Mouse (Mus musculus): ENCODE results near the gene Usp37.
A peak's percentile ranks its signal among the peaks of the same experiment; 100 is the strongest.

DNA sequence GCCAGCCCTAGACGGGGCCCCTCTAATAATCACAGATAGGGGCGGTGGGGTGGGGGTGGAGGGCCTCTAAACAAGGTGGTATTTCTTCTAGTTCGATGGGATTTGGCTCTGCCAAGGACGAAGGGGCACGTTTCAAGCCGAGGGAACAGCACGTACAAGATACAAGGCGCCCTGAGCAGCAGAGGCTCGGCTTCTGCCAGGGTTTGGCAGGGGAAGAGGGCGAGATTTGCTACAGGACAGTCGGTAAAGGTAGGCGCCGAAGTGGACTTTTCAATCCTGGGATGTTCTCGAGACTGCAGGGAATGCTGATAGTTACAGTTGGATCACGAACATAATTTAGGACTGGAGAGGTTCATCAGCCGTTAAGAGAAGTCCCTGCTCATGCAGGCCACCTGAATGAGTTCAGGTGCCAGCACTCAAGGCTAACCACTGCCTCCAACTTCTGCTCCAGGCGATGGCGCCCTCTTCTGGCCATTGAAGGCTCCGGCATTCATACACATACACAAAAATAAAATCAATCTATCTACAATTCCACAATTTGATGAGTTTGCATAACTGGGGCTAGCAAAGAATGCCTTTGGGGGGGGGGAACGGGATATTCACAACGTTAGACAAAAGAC, 153.7 kb downstream of the Usp37 start:
- TF ChIP-seq CTCF (IDR thresholded peaks at IDR 0.05) (peak; percentile 84), EP300 (IDR thresholded peaks at IDR 0.05) (no peak)

Data from lung, postnatal 0 days (tissue).